Mouse (Mus musculus) heart, postnatal 10 days (tissue): ENCODE data around the gene Dnaaf5. TPM values are rescaled to one million over a fixed set of nuclear protein-coding genes. Genes with fewer than 3 reads are reported as not detected.
A peak's percentile ranks its signal among the peaks of the same experiment; 100 is the strongest.

Source experiments
- DNase-seq, 2 experiments: peaks; one replicate each; pipeline ENCODE4 v3.0.0; 2021
- intact Hi-C: fragments of 180-260 bp; cut with DNase I; formaldehyde crosslinking; loops from one replicate; pipeline ENCODE4 v1.15.1; 2025
- total RNA-seq, 2 experiments: library from RNA; stranded (reverse); gene quantifications; 2 replicates each; pipeline ENCODE4 v1.2.3; 2021

The Dnaaf5 gene
- total RNA-seq, 2 experiments from 2014 or later = 17.9 to 18.0 TPM

GRCm38 (mm10) chr5:139184897-139185296, 34.9 kb downstream of the Dnaaf5 start:
- DNase-seq = no peak
- intact Hi-C loops = no loop called here

DNA sequence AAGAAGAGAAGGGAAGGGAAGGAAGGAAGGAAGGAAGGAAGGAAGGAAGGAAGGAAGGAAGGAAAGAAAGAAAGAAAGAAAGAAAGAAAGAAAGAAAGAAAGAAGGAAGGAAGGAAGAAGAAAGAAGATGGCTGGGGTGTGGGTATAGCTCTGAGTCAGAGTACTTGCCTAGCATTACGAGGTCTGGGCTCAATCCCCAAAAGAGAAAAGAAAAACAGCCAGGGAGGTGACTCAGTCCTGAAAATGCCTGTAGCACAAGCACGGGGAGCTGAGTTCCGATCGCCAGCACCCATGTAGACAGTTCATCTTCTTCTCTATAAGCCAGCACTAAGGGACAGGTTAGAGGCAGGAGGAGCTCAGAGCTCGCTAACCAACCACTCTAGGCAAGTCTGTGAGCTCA, 39.7 kb downstream of the Dnaaf5 start:
- DNase-seq = no peak
- intact Hi-C loops = no loop called here

GRCm38 (mm10) chr5:139190958-139191357, 40.9 kb downstream of the Dnaaf5 start:
- intact Hi-C loops = no loop called here
- DNase-seq = no peak

DNA sequence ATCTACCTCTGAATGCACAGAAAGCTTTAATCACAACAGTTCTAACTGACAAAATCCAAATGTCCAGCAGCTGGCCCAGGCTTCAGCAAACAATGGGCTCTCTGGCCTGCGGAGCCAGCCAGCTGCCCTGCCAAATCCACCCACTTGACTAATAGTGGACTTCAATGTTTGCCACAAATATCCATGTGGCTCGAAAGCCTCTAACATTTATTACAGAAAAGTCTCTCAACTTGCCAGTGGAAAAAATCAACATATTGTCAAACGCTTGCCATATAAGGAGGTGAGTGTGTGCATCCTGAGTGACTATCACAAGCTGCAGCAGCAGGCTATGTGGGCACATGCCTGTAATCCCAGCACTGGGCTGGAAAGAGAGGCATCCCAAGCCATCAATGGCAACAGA, 48.8 kb downstream of the Dnaaf5 start:
- intact Hi-C loops = no loop called here
- no peak for DNase-seq

DNA sequence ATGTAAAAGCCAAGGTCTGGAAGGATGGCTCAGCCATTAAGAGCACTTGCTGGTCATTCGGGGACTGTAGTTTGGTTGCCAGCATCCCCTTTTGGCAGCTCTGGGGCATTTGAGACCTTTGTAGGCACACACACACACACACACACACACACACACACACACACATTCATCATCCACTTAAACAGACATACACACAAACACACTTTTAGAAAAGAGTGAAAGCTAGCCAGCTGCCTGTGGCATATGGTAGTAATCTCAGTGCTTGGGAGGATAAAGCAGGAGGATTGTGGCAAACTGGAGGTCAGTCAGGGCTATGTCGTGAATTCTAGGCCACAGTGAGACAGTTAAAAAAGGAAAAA, 49.6 kb downstream of the Dnaaf5 start:
- intact Hi-C loops = no loop called here
- no peak for DNase-seq

DNA sequence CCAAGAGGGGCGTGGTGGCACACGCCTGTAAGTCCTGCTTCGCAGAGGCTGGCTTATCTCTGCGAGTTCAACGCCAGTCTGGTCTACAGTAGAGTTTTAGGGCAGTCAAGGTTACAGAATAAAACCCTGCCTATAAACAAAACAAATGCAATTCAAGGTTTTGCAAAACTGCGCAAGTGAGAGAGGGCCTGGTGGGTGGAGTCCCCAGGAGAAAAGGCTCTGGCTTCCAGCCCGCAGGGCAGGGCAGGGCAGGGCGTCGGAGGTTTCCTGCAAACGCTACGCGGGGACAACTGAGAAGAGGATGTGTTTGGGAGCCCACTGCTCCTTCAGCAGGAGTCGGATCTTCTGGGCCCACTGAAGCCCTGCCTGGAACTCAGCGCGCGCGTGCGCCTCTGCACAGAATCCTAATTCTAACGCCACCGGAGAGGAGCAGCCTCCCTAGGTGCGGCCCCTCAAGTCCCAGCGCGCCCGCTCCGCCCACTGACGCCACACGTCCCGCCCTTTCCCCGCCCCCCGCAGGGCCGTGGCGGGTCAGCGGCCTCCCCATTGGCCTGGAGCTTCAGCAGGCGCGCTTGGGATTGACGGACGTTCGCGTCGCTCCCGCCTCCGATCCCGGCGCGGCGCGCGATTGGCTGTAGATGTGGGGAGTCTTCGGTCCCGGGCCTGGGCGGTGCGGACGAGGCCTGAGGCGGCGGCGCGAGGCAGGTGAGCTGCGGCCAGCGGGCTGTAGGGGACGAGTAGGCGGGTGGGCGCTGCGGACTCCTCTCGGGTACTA, 50.2 kb downstream of the Dnaaf5 start, which contains the start of gene Sun1:
TSS of gene Sun1 (plus strand) at position 643 of the 775 bp plus-strand sequence.
- DNase-seq = peak; percentile 99
- intact Hi-C loops = loop anchor here (5.0 kb wide), 1 partner anchor 52 kb away; the partner anchor contains the start of gene Get4

DNA sequence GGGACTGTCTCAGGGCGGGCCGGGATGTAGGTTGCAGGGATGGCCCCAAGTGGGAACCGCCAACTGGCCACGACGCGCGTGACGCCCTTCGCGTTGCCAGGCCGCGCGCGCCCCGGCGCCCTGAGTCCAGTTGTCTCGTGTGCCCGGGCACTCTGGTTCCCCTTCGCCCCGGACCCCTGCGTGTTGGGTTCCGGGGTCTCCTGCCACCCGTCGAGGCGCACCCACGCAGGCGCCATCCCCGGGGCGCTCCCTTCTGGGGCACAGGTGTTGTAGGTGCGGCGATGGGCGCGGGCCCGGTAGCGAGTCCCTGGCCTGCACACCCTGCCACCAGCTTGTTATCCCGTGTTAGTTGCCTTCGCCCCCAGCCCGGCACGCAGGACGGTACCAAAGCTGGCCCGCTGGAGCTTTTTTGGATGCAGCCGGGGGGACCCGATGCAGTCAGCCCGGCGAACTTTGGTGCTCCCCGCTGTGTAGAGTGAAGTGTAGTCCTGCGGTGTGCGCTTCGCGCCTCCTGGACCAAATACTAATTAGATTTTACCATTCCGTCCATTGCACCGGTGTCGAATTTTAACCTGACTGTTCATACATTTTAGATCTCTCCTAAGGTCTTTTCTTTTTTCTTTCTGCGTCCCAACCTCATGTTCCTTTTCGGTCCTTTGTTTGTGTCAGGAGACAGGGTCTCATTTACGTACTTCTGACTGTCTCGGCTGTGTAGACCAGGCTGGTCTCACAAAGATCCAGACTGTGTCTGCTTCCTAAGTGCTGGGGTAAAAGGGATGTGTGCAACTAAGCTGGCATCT, 50.9 kb downstream of the Dnaaf5 start:
- intact Hi-C loops = loop anchor here (5.0 kb wide), 1 partner anchor 51 kb away; the partner anchor contains the start of gene Get4
- peak in 1 of 2 experiments; percentile 19 for DNase-seq

- DNase-seq = no peak
- intact Hi-C loops = loop anchor here (5.0 kb wide), 1 partner anchor 50 kb away; the partner anchor contains the start of gene Get4
Observed at GRCm38 (mm10) chr5:139202127-139202526, 52.1 kb downstream of the Dnaaf5 start.

DNA sequence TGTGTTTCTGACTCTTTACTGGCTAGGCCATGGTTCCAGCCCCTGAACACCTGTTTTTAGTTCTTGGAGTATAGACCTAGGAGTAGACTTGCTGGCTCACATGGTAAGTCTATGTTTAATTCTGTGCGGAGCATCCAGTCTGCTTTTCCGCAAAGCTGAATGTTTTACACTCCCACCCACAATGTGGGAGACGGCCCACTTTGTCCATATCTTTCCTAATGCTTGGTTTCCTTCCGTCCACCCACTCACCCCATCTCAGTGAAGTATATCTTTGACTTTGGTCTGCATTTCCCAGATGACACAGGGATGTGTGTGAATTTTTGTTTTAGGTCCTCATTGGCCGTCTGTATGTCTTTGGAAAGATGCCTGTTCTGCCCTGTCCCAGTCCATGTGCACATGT, 53.3 kb downstream of the Dnaaf5 start:
- DNase-seq = no peak
- intact Hi-C loops = loop anchor here (5.0 kb wide), 1 partner anchor 49 kb away; the partner anchor contains the start of gene Get4

DNA sequence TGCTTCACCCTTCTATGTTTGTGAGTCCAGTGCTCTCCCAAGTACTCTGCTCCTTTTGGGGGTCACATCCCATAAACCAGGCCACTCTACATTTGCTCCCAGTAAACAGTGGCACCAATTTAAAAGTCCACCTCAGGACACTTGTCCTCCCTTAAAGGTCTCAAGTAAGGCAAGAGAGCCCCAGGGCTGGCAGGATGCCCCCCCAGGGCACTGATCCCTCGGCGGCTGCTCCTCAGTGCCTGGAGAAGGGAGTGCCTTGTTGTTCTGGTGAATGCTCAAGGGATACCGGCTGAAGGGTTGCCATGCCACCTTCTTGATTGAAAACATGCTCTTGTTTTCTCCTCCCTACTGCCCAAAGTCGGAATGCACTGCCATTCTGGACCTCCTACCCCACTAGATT, 56.1 kb downstream of the Dnaaf5 start:
- no peak for DNase-seq

DNA sequence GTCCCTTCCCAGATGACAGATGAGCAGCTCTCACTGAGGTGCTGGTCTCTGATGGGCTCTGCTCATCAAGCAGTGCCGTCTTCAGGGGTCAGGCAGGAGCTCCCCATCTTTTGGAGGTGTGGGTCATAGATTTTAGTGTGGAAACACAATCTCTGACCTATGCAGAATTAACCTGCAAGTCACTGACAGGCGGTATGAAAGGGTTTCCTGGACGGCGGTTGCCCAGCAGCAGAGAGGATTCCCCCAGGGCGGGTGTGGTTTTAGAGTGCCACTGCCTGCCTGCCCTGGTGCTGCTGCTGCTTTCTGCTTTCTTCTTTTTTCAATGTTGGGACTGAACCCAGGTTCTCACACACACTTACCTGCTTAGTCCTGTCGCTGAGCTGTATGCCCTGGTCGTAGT, 56.5 kb downstream of the Dnaaf5 start:
- no peak for DNase-seq
- intact Hi-C loops = no loop called here

More for the DNA sequence above, 56.1 kb downstream of the Dnaaf5 start:
- intact Hi-C loops = no loop called here

DNA sequence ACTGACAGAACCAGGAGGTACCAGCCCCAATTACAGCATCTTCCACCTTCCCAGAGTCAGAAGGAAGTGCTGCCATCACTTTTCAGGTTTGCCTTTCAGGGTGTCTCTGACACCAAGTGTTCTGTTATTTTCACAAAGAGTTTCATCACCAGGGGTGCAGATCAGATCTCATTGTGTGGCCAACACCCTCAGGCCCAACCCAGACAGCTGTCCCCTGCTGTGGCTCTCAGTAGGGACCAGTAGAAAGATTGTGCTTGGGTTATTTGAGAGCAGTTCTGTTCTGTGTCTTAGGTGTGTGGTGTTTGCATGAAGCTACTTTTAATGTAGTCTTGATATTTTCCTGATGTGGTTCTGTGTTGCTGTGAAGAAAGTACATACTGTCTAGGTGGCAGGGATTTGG, 58.2 kb downstream of the Dnaaf5 start:
- intact Hi-C loops = no loop called here

GRCm38 (mm10) chr5:139208871-139209684, 59.1 kb downstream of the Dnaaf5 start:
- no peak for DNase-seq
- intact Hi-C loops = no loop called here

More for the DNA sequence above, 58.2 kb downstream of the Dnaaf5 start:
- DNase-seq = no peak

- no peak for DNase-seq
- intact Hi-C loops = no loop called here
Observed at GRCm38 (mm10) chr5:139209685-139210026, 59.6 kb downstream of the Dnaaf5 start.

- DNase-seq = peak in 1 of 2 experiments; percentile 14
- intact Hi-C loops = no loop called here
Observed at GRCm38 (mm10) chr5:139211737-139212385, 61.8 kb downstream of the Dnaaf5 start.

GRCm38 (mm10) chr5:139214298-139214697, 64.3 kb downstream of the Dnaaf5 start:
- DNase-seq = no peak
- intact Hi-C loops = no loop called here

DNA sequence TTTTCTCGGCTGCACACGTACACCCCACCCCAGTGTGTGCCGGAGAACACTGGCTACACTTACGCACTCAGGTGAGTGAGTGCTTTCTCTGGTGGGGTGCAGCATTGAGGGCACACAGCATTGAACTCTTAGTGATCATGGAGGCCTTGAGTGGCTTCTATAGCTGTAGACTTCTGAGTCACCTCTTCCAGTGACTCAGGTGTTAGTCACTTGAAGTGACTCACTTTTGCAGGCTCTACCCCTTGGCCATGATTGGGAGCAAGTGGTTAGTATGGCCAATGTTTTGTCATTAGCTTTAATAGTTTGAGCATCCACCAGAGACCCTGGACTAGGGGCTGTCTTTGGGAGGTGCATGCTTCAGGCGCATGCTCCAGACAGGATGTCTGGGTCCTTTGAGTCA, 65.2 kb downstream of the Dnaaf5 start:
- intact Hi-C loops = no loop called here
- no peak for DNase-seq

- DNase-seq = no peak
- intact Hi-C loops = no loop called here
Observed at GRCm38 (mm10) chr5:139216121-139216520, 66.1 kb downstream of the Dnaaf5 start.

DNA sequence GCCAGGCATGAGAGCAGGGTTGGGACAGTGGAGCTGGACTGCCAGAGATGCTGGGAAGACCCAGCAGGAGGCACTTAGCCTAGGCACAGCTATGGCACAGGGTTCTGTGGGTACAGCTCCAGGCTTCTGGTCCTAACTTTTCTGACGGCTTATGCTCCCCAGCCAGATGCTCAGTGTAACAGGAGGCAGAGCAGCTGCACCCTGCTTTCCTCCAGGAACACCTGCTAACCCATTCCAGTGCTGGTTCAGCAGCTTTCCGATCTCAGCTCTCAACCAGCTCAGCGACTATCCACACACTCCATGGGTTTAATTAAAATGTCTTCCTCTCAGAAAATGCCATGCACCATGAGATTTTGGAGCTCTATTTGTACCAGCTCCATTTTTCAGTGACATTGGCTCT, 66.8 kb downstream of the Dnaaf5 start:
- DNase-seq = no peak
- intact Hi-C loops = no loop called here

GRCm38 (mm10) chr5:139220006-139220515, 70.0 kb downstream of the Dnaaf5 start:
- no peak for DNase-seq
- intact Hi-C loops = no loop called here
